Mouse (Mus musculus): ENCODE measurements around the gene Syne1. TPM values are rescaled to one million over a fixed set of nuclear protein-coding genes. Genes with fewer than 3 reads are reported as not detected.

The Syne1 gene
- total and polyA plus RNA-seq, 2 experiments: 9.6 to 26.4 TPM

- H3K27ac ChIP-seq (replicated peaks; ENCODE audit: insufficient read depth, low read depth, low read length): no peak overlapping the region
- DNase-seq (ENCODE audit: extremely low read depth, low read depth, low spot score): no peak
- WGBS: 94% methylated on average over 10 of the region's 10 CpGs
These were observed 454.1 kb downstream of the Syne1 start for GRCm38 (mm10) chr10:5096996-5097753.

GRCm38 (mm10) chr10:5089133-5089532 lies 462.1 kb downstream of the Syne1 start:
- no peaks in the 10 kb centered on the region for H3K27me3 ChIP-seq (ENCODE audit: control insufficient read depth, insufficient read depth, low read length)
- no peak overlapping the region for H3K4me3 ChIP-seq (ENCODE audit: insufficient read depth, low read depth, low read length)
- 96% methylated on average over 4 of the region's 4 CpGs for WGBS
- no peak overlapping the region for H3K27ac ChIP-seq (replicated peaks; ENCODE audit: insufficient read depth, low read depth, low read length)
- TF ChIP-seq CTCF (IDR thresholded peaks at IDR 0.05; ENCODE audit: low read depth, low read length): no peak
- TF ChIP-seq POLR2A (IDR thresholded peaks at IDR 0.05; ENCODE audit: extremely low read depth, insufficient read depth, low read length): no peak
- no peaks in the 10 kb centered on the region for H3K4me1 ChIP-seq (ENCODE audit: control insufficient read depth, insufficient read depth, low read length)
- no peaks in the 10 kb centered on the region for H3K79me2 ChIP-seq (ENCODE audit: control insufficient read depth, insufficient read depth, low read length)
- H3K36me3 ChIP-seq (ENCODE audit: control insufficient read depth, insufficient read depth, low read length): peaks cover 24% of the 10 kb centered on the region
- no peak for DNase-seq (ENCODE audit: extremely low read depth, low read depth, low spot score)
- no peak overlapping the region for H3K9ac ChIP-seq (ENCODE audit: low read depth, low read length)

More at GRCm38 (mm10) chr10:5096996-5097753, 454.1 kb downstream of the Syne1 start:
- H3K79me2 ChIP-seq (ENCODE audit: control insufficient read depth, insufficient read depth, low read length): no peaks in the 10 kb centered on the region
- H3K36me3 ChIP-seq (ENCODE audit: control insufficient read depth, insufficient read depth, low read length): peaks cover 32% of the 10 kb centered on the region
- H3K9ac ChIP-seq (ENCODE audit: low read depth, low read length): no peak overlapping the region
- no peaks in the 10 kb centered on the region for H3K4me1 ChIP-seq (ENCODE audit: control insufficient read depth, insufficient read depth, low read length)
- H3K4me3 ChIP-seq (ENCODE audit: insufficient read depth, low read depth, low read length): no peak overlapping the region
- H3K27me3 ChIP-seq (ENCODE audit: control insufficient read depth, insufficient read depth, low read length): no peaks in the 10 kb centered on the region
- TF ChIP-seq POLR2A (IDR thresholded peaks at IDR 0.05; ENCODE audit: extremely low read depth, insufficient read depth, low read length) (no peak), CTCF (IDR thresholded peaks at IDR 0.05; ENCODE audit: low read depth, low read length) (no peak)

GRCm38 (mm10) chr10:5087336-5087735 lies 463.9 kb downstream of the Syne1 start:
- Histone ChIP-seq H3K4me1 (ENCODE audit: control insufficient read depth, insufficient read depth, low read length) (no peaks in the 10 kb centered on the region), H3K4me3 (ENCODE audit: insufficient read depth, low read depth, low read length) (no peak overlapping the region), H3K27ac (replicated peaks; ENCODE audit: insufficient read depth, low read depth, low read length) (no peak overlapping the region), H3K9ac (ENCODE audit: low read depth, low read length) (no peak overlapping the region), H3K36me3 (ENCODE audit: control insufficient read depth, insufficient read depth, low read length) (peaks cover 30% of the 10 kb centered on the region), H3K27me3 (ENCODE audit: control insufficient read depth, insufficient read depth, low read length) (no peaks in the 10 kb centered on the region), H3K79me2 (ENCODE audit: control insufficient read depth, insufficient read depth, low read length) (no peaks in the 10 kb centered on the region)
- no peak for DNase-seq (ENCODE audit: extremely low read depth, low read depth, low spot score)
- 95% methylated on average over 7 of the region's 7 CpGs for WGBS
- TF ChIP-seq POLR2A (IDR thresholded peaks at IDR 0.05; ENCODE audit: extremely low read depth, insufficient read depth, low read length): no peak
- TF ChIP-seq CTCF (IDR thresholded peaks at IDR 0.05; ENCODE audit: low read depth, low read length): no peak

- WGBS: 96% methylated on average over 6 of the region's 6 CpGs
- DNase-seq (ENCODE audit: extremely low read depth, low read depth, low spot score): no peak
- no peak overlapping the region for H3K27ac ChIP-seq (replicated peaks; ENCODE audit: insufficient read depth, low read depth, low read length)
- no peak overlapping the region for H3K9ac ChIP-seq (ENCODE audit: low read depth, low read length)
- H3K36me3 ChIP-seq (ENCODE audit: control insufficient read depth, insufficient read depth, low read length): peaks cover 30% of the 10 kb centered on the region
- H3K79me2 ChIP-seq (ENCODE audit: control insufficient read depth, insufficient read depth, low read length): no peaks in the 10 kb centered on the region
- H3K27me3 ChIP-seq (ENCODE audit: control insufficient read depth, insufficient read depth, low read length): no peaks in the 10 kb centered on the region
- no peak overlapping the region for H3K4me3 ChIP-seq (ENCODE audit: insufficient read depth, low read depth, low read length)
- no peaks in the 10 kb centered on the region for H3K4me1 ChIP-seq (ENCODE audit: control insufficient read depth, insufficient read depth, low read length)
- TF ChIP-seq POLR2A (IDR thresholded peaks at IDR 0.05; ENCODE audit: extremely low read depth, insufficient read depth, low read length) (no peak), CTCF (IDR thresholded peaks at IDR 0.05; ENCODE audit: low read depth, low read length) (no peak)
These were observed 465.0 kb downstream of the Syne1 start for GRCm38 (mm10) chr10:5086329-5086728.

- Histone ChIP-seq H3K4me3 (ENCODE audit: insufficient read depth, low read depth, low read length) (no peak overlapping the region), H3K4me1 (ENCODE audit: control insufficient read depth, insufficient read depth, low read length) (no peaks in the 10 kb centered on the region), H3K36me3 (ENCODE audit: control insufficient read depth, insufficient read depth, low read length) (peaks cover 30% of the 10 kb centered on the region), H3K79me2 (ENCODE audit: control insufficient read depth, insufficient read depth, low read length) (no peaks in the 10 kb centered on the region), H3K9ac (ENCODE audit: low read depth, low read length) (no peak overlapping the region), H3K27ac (replicated peaks; ENCODE audit: insufficient read depth, low read depth, low read length) (no peak overlapping the region), H3K27me3 (ENCODE audit: control insufficient read depth, insufficient read depth, low read length) (no peaks in the 10 kb centered on the region)
- 93% methylated on average over 5 of the region's 5 CpGs for WGBS
- TF ChIP-seq CTCF (IDR thresholded peaks at IDR 0.05; ENCODE audit: low read depth, low read length) (no peak), POLR2A (IDR thresholded peaks at IDR 0.05; ENCODE audit: extremely low read depth, insufficient read depth, low read length) (no peak)
- no peak for DNase-seq (ENCODE audit: extremely low read depth, low read depth, low spot score)
These were observed 465.5 kb downstream of the Syne1 start for GRCm38 (mm10) chr10:5085792-5086191.

GRCm38 (mm10) chr10:5083716-5084115 lies 467.6 kb downstream of the Syne1 start:
- Histone ChIP-seq H3K27me3 (ENCODE audit: control insufficient read depth, insufficient read depth, low read length) (no peaks in the 10 kb centered on the region), H3K4me3 (ENCODE audit: insufficient read depth, low read depth, low read length) (no peak overlapping the region), H3K36me3 (ENCODE audit: control insufficient read depth, insufficient read depth, low read length) (peaks cover 35% of the 10 kb centered on the region), H3K79me2 (ENCODE audit: control insufficient read depth, insufficient read depth, low read length) (no peaks in the 10 kb centered on the region), H3K4me1 (ENCODE audit: control insufficient read depth, insufficient read depth, low read length) (no peaks in the 10 kb centered on the region), H3K27ac (replicated peaks; ENCODE audit: insufficient read depth, low read depth, low read length) (no peak overlapping the region), H3K9ac (ENCODE audit: low read depth, low read length) (no peak overlapping the region)
- TF ChIP-seq POLR2A (IDR thresholded peaks at IDR 0.05; ENCODE audit: extremely low read depth, insufficient read depth, low read length) (no peak), CTCF (IDR thresholded peaks at IDR 0.05; ENCODE audit: low read depth, low read length) (no peak)
- DNase-seq (ENCODE audit: extremely low read depth, low read depth, low spot score): no peak
- WGBS: 91% methylated on average over 6 of the region's 6 CpGs

Data from liver, adult 2 months (tissue).